Mouse (Mus musculus): ENCODE measurements around the gene Nudcd3. TPM values are rescaled to one million over a fixed set of nuclear protein-coding genes. Genes with fewer than 3 reads are reported as not detected.

Nudcd3 gene
- polyA plus RNA-seq, 1 experiment from 2014 or later: 53.9 TPM

- 87% methylated on average over 5 of the region's 5 CpGs for WGBS
- Histone ChIP-seq H3K36me3 (no peaks in the 10 kb centered on the region), H3K9ac (no peak overlapping the region)
These were observed 43.1 kb downstream of the Nudcd3 start for GRCm38 (mm10) chr11:6157119-6157518.

DNA sequence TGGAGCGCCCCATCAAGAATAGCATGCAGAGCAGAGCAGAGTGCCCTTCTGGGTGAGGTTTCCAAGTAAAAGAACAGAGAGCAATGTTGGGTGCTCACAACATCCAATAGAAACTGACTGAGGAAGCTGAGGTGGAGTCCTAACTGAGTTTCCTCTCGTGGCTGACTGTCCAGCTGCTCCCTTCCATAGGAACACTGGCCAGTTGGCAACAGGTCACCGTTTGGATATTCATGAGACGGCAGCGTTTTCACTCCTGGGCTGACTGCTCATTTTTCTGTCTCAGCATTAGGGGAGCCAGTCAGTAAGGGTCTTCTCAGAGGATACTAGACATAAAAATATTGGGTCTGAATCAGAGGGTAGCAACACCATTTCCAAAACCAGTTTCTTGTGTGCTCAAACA, 43.6 kb downstream of the Nudcd3 start:
- no peaks in the 10 kb centered on the region for H3K27me3 ChIP-seq
- H3K4me3 ChIP-seq: no peak overlapping the region
- H3K36me3 ChIP-seq: no peaks in the 10 kb centered on the region
- no peak for ATAC-seq (ENCODE audit: low read depth)
- WGBS: 73% methylated on average over 5 of the region's 5 CpGs
- peaks cover 29% of the 10 kb centered on the region for H3K4me1 ChIP-seq (replicated peaks)
- H3K9me3 ChIP-seq: no peaks in the 10 kb centered on the region
- no peak overlapping the region for H3K9ac ChIP-seq
- no peak overlapping the region for H3K27ac ChIP-seq (replicated peaks)
- H3K4me2 ChIP-seq: no peak overlapping the region

More at GRCm38 (mm10) chr11:6157119-6157518, 43.1 kb downstream of the Nudcd3 start:
- ATAC-seq (ENCODE audit: low read depth): no peak
- Histone ChIP-seq H3K4me1 (replicated peaks) (peaks cover 29% of the 10 kb centered on the region), H3K4me2 (no peak overlapping the region), H3K9me3 (no peaks in the 10 kb centered on the region), H3K27ac (replicated peaks) (no peak overlapping the region), H3K27me3 (no peaks in the 10 kb centered on the region), H3K4me3 (no peak overlapping the region)

GRCm38 (mm10) chr11:6154211-6154701, 46.0 kb downstream of the Nudcd3 start:
- peaks cover 15% of the 10 kb centered on the region for H3K36me3 ChIP-seq
- no peak overlapping the region for H3K4me3 ChIP-seq
- no peak overlapping the region for H3K9ac ChIP-seq
- no peak overlapping the region for H3K4me2 ChIP-seq
- no peak for ATAC-seq (ENCODE audit: low read depth)
- H3K9me3 ChIP-seq: no peaks in the 10 kb centered on the region
- H3K27ac ChIP-seq (replicated peaks): peak overlapping the region; percentile 46
- H3K4me1 ChIP-seq (replicated peaks): peaks cover 21% of the 10 kb centered on the region
- 50% methylated on average over 3 of the region's 3 CpGs for WGBS
- no peaks in the 10 kb centered on the region for H3K27me3 ChIP-seq

DNA sequence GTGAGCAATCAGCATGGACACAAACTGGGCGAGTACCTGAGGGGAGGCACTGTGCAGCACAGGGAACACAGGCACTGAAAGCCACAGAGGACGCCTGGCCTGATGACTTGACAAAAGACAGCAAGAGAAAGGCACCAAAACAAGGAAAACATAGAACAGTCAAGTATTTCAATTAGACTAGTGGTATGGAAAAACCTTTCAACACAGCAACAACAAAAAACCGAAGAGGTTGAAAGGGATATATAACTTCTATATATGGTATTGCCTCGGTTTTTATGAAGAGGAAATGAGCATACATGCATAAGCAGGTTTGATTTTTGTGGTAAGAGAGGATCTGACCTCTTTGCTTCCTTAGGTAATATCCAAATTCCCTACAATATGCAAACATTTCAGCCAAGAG, 47.4 kb downstream of the Nudcd3 start:
- Histone ChIP-seq H3K4me2 (no peak overlapping the region), H3K36me3 (peaks cover 22% of the 10 kb centered on the region), H3K9ac (no peak overlapping the region), H3K27ac (replicated peaks) (no peak overlapping the region; the same call in 1 of the 2 replicates), H3K4me1 (replicated peaks) (peaks cover 21% of the 10 kb centered on the region), H3K9me3 (no peaks in the 10 kb centered on the region), H3K4me3 (no peak overlapping the region), H3K27me3 (no peaks in the 10 kb centered on the region)
- WGBS: 87% methylated on average over 4 of the region's 4 CpGs
- ATAC-seq (ENCODE audit: low read depth): no peak

DNA sequence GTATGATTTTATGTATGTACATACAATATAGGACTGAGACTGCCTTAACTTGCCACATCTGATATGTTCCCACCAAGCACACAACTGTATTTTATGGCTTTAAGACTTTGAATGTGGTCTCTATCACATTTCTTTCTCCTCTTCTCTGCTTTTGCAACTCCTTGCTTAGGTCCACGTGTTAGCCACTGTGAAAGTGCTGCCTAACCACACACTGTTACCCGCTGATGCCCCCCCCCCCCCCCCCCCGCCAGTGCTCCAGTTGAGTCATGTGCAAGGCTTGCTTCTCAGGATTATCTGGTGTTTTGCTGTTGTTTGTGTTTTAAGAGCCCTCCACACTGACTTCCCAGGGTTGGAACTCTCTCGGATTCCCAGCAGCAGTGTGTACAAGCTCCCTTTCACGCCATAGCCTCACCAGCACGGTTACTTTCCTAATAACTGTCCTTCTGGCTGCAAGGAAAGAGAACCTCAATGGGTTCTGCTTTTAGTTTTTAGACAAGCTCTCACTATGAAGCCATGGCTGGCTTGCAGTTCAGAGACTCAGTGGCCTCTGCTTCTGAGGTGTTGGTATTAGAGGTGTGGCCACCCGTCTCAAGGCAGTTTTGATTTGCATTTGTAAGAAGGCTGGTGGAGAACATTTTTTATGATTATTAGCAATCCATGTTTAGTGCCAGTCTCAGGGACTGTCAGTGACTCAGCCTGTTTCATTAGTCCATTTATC, 61.8 kb downstream of the Nudcd3 start:
- no peak overlapping the region for H3K9ac ChIP-seq
- no peaks in the 10 kb centered on the region for H3K36me3 ChIP-seq
- no peak overlapping the region for H3K4me3 ChIP-seq
- no peaks in the 10 kb centered on the region for H3K4me1 ChIP-seq (replicated peaks)
- WGBS: 87% methylated on average over 6 of the region's 7 CpGs
- H3K27ac ChIP-seq (replicated peaks): no peak overlapping the region
- no peak overlapping the region for H3K4me2 ChIP-seq
- no peaks in the 10 kb centered on the region for H3K9me3 ChIP-seq
- no peak for ATAC-seq (ENCODE audit: low read depth)
- no peaks in the 10 kb centered on the region for H3K27me3 ChIP-seq

GRCm38 (mm10) chr11:6132886-6133285, 67.3 kb downstream of the Nudcd3 start:
- Histone ChIP-seq H3K4me3 (no peak overlapping the region), H3K4me1 (replicated peaks) (no peaks in the 10 kb centered on the region), H3K9ac (no peak overlapping the region), H3K27me3 (no peaks in the 10 kb centered on the region), H3K36me3 (no peaks in the 10 kb centered on the region), H3K4me2 (no peak overlapping the region), H3K27ac (replicated peaks) (no peak overlapping the region), H3K9me3 (no peaks in the 10 kb centered on the region)
- 92% methylated on average over 4 of the region's 4 CpGs for WGBS
- no peak for ATAC-seq (ENCODE audit: low read depth)

GRCm38 (mm10) chr11:6130578-6130977, 69.6 kb downstream of the Nudcd3 start:
- H3K9me3 ChIP-seq: no peaks in the 10 kb centered on the region
- H3K9ac ChIP-seq: no peak overlapping the region

DNA sequence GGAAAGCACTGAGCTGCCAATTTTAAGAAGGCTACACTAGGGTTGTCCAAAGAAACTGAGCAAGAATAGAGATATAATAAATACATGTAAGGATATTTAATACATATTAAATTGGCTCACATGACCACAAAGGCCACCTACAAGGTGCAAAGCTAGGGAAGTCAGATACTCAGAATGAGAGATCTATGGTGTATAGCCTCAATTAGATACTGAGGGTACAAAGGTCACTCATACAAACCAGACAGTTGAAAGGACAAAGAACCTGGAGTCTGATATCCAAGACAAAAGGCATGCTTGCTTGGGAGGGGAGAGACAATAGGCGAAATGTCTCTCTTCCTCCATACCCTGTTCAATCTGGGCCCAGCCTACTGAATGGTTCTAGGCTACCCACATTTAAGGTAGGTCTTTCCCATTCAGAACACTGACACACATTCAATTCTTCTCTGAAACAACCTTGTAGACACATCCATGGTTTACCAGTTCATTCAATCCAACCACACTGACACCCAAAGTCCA, 76.6 kb downstream of the Nudcd3 start:
- H3K4me3 ChIP-seq: no peak overlapping the region
- no peak overlapping the region for H3K9ac ChIP-seq
- H3K27me3 ChIP-seq: no peaks in the 10 kb centered on the region
- WGBS: 100% methylated on average over 1 of the region's 1 CpGs
- H3K9me3 ChIP-seq: no peaks in the 10 kb centered on the region
- H3K27ac ChIP-seq (replicated peaks): no peak overlapping the region
- ATAC-seq (ENCODE audit: low read depth): no peak
- H3K4me1 ChIP-seq (replicated peaks): no peaks in the 10 kb centered on the region
- H3K4me2 ChIP-seq: no peak overlapping the region
- peaks cover 43% of the 10 kb centered on the region for H3K36me3 ChIP-seq

More at GRCm38 (mm10) chr11:6130578-6130977, 69.6 kb downstream of the Nudcd3 start:
- no peaks in the 10 kb centered on the region for H3K36me3 ChIP-seq
- WGBS: 95% methylated on average over 1 of the region's 1 CpGs
- H3K4me2 ChIP-seq: no peak overlapping the region
- no peaks in the 10 kb centered on the region for H3K27me3 ChIP-seq
- H3K4me3 ChIP-seq: no peak overlapping the region
- no peak for ATAC-seq (ENCODE audit: low read depth)
- no peak overlapping the region for H3K27ac ChIP-seq (replicated peaks)
- no peaks in the 10 kb centered on the region for H3K4me1 ChIP-seq (replicated peaks)

- H3K27me3 ChIP-seq: no peaks in the 10 kb centered on the region
- H3K36me3 ChIP-seq: peaks cover 50% of the 10 kb centered on the region
These were observed 77.6 kb downstream of the Nudcd3 start for GRCm38 (mm10) chr11:6122631-6123030.

GRCm38 (mm10) chr11:6120596-6120995, 79.6 kb downstream of the Nudcd3 start:
- no peak overlapping the region for H3K27ac ChIP-seq (replicated peaks)

More at GRCm38 (mm10) chr11:6122631-6123030, 77.6 kb downstream of the Nudcd3 start:
- ATAC-seq (ENCODE audit: low read depth): no peak
- no peaks in the 10 kb centered on the region for H3K4me1 ChIP-seq (replicated peaks)
- WGBS: 98% methylated on average over 5 of the region's 5 CpGs
- H3K9ac ChIP-seq: no peak overlapping the region
- no peak overlapping the region for H3K27ac ChIP-seq (replicated peaks)
- H3K4me2 ChIP-seq: no peak overlapping the region
- no peaks in the 10 kb centered on the region for H3K9me3 ChIP-seq
- no peak overlapping the region for H3K4me3 ChIP-seq

GRCm38 (mm10) chr11:6120001-6120400, 80.2 kb downstream of the Nudcd3 start:
- Histone ChIP-seq H3K9ac (no peak overlapping the region), H3K9me3 (no peaks in the 10 kb centered on the region), H3K27me3 (no peaks in the 10 kb centered on the region), H3K36me3 (peaks cover 62% of the 10 kb centered on the region), H3K4me2 (no peak overlapping the region), H3K4me3 (no peak overlapping the region), H3K4me1 (replicated peaks) (no peaks in the 10 kb centered on the region), H3K27ac (replicated peaks) (no peak overlapping the region)
- WGBS: 90% methylated on average over 6 of the region's 6 CpGs
- no peak for ATAC-seq (ENCODE audit: low read depth)

More at GRCm38 (mm10) chr11:6120596-6120995, 79.6 kb downstream of the Nudcd3 start:
- WGBS: 85% methylated on average over 11 of the region's 11 CpGs
- H3K36me3 ChIP-seq: peaks cover 60% of the 10 kb centered on the region
- no peak overlapping the region for H3K4me2 ChIP-seq
- no peaks in the 10 kb centered on the region for H3K9me3 ChIP-seq
- no peaks in the 10 kb centered on the region for H3K4me1 ChIP-seq (replicated peaks)
- H3K27me3 ChIP-seq: no peaks in the 10 kb centered on the region
- no peak overlapping the region for H3K9ac ChIP-seq
- no peak for ATAC-seq (ENCODE audit: low read depth)
- no peak overlapping the region for H3K4me3 ChIP-seq

DNA sequence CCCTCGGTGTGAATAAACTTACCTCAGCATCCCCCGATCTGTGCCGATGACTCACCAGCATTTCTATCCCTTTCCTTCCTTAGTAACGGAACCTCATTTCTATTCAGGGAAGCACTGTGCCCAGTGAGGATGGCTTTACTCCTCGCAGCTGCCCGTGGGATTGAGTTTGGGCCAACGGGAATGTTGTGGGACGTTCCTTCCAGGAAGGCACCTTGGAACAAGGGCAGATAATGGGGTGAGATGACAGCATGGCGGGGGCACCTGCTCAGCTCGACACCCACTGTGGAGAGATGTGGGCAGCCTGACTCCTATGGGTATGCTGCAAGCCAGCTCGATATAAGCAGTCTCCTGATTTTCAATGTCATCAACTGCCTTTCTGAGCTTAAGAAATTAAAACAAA, 80.9 kb downstream of the Nudcd3 start:
- 92% methylated on average over 11 of the region's 11 CpGs for WGBS
- no peak for ATAC-seq (ENCODE audit: low read depth)

More for the DNA sequence above, 80.9 kb downstream of the Nudcd3 start:
- H3K4me2 ChIP-seq: no peak overlapping the region
- H3K36me3 ChIP-seq: peaks cover 62% of the 10 kb centered on the region
- H3K27ac ChIP-seq (replicated peaks): no peak overlapping the region
- no peak overlapping the region for H3K9ac ChIP-seq
- no peaks in the 10 kb centered on the region for H3K9me3 ChIP-seq
- H3K27me3 ChIP-seq: no peaks in the 10 kb centered on the region
- H3K4me3 ChIP-seq: no peak overlapping the region
- H3K4me1 ChIP-seq (replicated peaks): no peaks in the 10 kb centered on the region
